Mouse (Mus musculus) kidney, postnatal 0 days (tissue): ENCODE data around the gene 2510039O18Rik. TPM values are rescaled to one million over a fixed set of nuclear protein-coding genes. Genes with fewer than 3 reads are reported as not detected.
A peak's percentile ranks its signal among the peaks of the same experiment; 100 is the strongest.

Source experiments
- ATAC-seq: fragments of 200-750 bp; cut with Nextera tagmentation; replicated peaks from 2 replicates; pipeline ENCODE4 v1.8.0; 2017; ENCODE audit warnings: low read depth, moderate number of reproducible peaks, moderate TSS enrichment, moderate library complexity; ENCODE audit not compliant: low FRiP score
- DNase-seq: peaks from one replicate; pipeline ENCODE4 v3.0.0-alpha.2; 2016; ENCODE audit warnings: low spot score
- H3K27ac ChIP-seq: fragments of 300-500 bp; sonication (generic); 2 replicates; pipeline ENCODE4 v1.5.1; 2014; ENCODE audit warnings: mild to moderate bottlenecking
- H3K27me3 ChIP-seq: fragments of 300-500 bp; sonication (generic); 2 replicates; pipeline ENCODE4 v1.6.1; 2014; ENCODE audit warnings: low read length, mixed read lengths; ENCODE audit not compliant: insufficient read depth
- H3K36me3 ChIP-seq: fragments of 300-500 bp; sonication (generic); 2 replicates; pipeline ENCODE4 v1.6.1; 2014; ENCODE audit warnings: low read length, mixed read lengths; ENCODE audit not compliant: insufficient read depth
- H3K4me1 ChIP-seq: fragments of 300-500 bp; sonication (generic); replicated peaks from 2 replicates; pipeline ENCODE4 v1.6.1; 2014; ENCODE audit warnings: antibody characterized with exemption, low read length, mixed read lengths; ENCODE audit not compliant: insufficient read depth
- H3K4me2 ChIP-seq: fragments of 300-500 bp; sonication (generic); 2 replicates; pipeline ENCODE4 v1.6.1; 2014; ENCODE audit warnings: mild to moderate bottlenecking, low read length, moderate library complexity, mixed read lengths
- H3K4me3 ChIP-seq: fragments of 300-500 bp; sonication (generic); replicated peaks from 2 replicates; pipeline ENCODE4 v1.5.1; 2014; ENCODE audit warnings: low read depth, low read length
- H3K9ac ChIP-seq: fragments of 300-500 bp; sonication (generic); 2 replicates; pipeline ENCODE4 v1.6.1; 2014; ENCODE audit warnings: low read depth, low read length
- H3K9me3 ChIP-seq: fragments of 300-500 bp; sonication (generic); replicated peaks from 2 replicates; pipeline ENCODE4 v1.6.1; 2016; ENCODE audit warnings: low read length, inconsistent platforms, mixed read lengths
- CTCF ChIP-seq: IDR thresholded peaks from 2 replicates; pipeline ENCODE4 v1.5.1; 2016; ENCODE audit warnings: antibody characterized with exemption, low read depth, mild to moderate bottlenecking, moderate library complexity
- WGBS: fragments of 180-500 bp; shearing (Covaris S2); extraction: QIAGEN DNeasy Blood & Tissue Kit; methylation state at CpG from one replicate; pipeline ENCODE4 v1.1.7; 2014; 5-methylcytosine and 5-hydroxymethylcytosine counted together
- polyA plus RNA-seq: library from polyadenylated mRNA; unstranded; fragments of >200 nt; fragmentation: Nextera tagmentation; extraction: Ambion mirVana; gene quantifications from 2 replicates; pipeline ENCODE4 v1.2.1, GENCODE M21; 2015

Gene 2510039O18Rik
- polyA plus RNA-seq, 1 experiment from 2014 or later: 21.1 TPM

DNA sequence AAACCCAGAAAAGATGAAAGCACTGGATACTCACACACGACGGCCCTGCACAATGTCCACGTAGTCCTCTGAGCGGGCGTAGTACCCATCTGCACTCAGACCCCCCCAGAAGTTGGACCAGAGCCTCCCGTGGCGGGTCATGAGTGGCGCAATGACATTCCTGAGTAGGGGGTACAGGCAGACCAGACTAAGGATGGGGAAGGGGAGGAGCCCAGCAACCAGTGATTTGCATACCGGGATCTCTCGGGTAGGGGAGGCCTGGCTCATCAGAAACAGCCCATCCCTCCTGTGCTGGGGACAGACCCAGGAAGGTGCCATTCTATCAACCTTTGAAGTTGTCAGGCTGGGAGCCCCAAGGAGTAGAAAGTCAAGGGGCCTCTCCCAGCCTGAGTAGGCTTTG, 19.7 kb upstream of the 2510039O18Rik start:
- ATAC-seq: 0 out of 2 replicates have a peak, but pooled peaks have one; percentile 27
- Histone ChIP-seq H3K4me1 (no peaks in the 10 kb centered on the region), H3K4me2 (no peak overlapping the region), H3K9ac (no peak overlapping the region), H3K27me3 (no peaks in the 10 kb centered on the region), H3K36me3 (0 out of 2 replicates have a peak, but pooled peaks cover 7% of the 10 kb centered on the region), H3K27ac (no peak overlapping the region), H3K9me3 (no peaks in the 10 kb centered on the region), H3K4me3 (no peak overlapping the region)
- no peak for TF ChIP-seq CTCF
- no peak for DNase-seq
- 46% methylated on average over 10 of the region's 10 CpGs for WGBS

DNA sequence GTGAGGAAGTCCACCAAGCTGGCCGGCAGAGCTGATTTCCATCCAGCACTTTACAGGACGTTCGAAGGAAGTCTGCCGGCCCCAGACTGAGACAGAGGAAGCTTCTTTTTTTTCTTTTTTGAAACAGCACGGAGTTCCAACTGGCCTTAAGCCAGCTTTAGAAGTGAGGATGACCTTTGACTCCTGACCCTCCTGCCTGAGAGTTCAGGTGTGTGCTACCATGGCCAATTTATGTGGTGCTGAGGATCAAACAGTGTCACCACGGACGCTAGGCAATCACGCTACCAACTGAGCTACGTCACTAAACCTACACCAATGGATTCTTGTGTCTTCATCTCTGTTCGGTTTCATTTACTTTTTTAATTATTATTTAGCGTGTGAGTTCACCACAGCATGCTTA, 18.4 kb upstream of the 2510039O18Rik start:
- no peak for TF ChIP-seq CTCF
- Histone ChIP-seq H3K36me3 (0 out of 2 replicates have a peak, but pooled peaks cover 7% of the 10 kb centered on the region), H3K9ac (no peak overlapping the region), H3K4me3 (no peak overlapping the region), H3K4me2 (no peak overlapping the region), H3K27ac (no peak overlapping the region), H3K4me1 (no peaks in the 10 kb centered on the region), H3K27me3 (no peaks in the 10 kb centered on the region), H3K9me3 (no peaks in the 10 kb centered on the region)
- 66% methylated on average over 11 of the region's 11 CpGs for WGBS
- DNase-seq (no peak), ATAC-seq (no peak)

GRCm38 (mm10) chr4:147927705-147928104, 13.0 kb upstream of the 2510039O18Rik start:
- H3K27me3 ChIP-seq: no peaks in the 10 kb centered on the region
- no peak for TF ChIP-seq CTCF
- no peak overlapping the region for H3K4me2 ChIP-seq
- 37% methylated on average over 8 of the region's 8 CpGs for WGBS
- 0 out of 2 replicates have a peak, but pooled peaks cover 4% of the 10 kb centered on the region for H3K36me3 ChIP-seq
- DNase-seq: peak; percentile 50
- H3K4me1 ChIP-seq: peaks cover 6% of the 10 kb centered on the region; the same call in 1 of the 2 replicates
- H3K9ac ChIP-seq: no peak overlapping the region
- H3K9me3 ChIP-seq: no peaks in the 10 kb centered on the region
- ATAC-seq: peak; percentile 38; the same call in 1 of the 2 replicates
- no peak overlapping the region for H3K27ac ChIP-seq
- no peak overlapping the region for H3K4me3 ChIP-seq

DNA sequence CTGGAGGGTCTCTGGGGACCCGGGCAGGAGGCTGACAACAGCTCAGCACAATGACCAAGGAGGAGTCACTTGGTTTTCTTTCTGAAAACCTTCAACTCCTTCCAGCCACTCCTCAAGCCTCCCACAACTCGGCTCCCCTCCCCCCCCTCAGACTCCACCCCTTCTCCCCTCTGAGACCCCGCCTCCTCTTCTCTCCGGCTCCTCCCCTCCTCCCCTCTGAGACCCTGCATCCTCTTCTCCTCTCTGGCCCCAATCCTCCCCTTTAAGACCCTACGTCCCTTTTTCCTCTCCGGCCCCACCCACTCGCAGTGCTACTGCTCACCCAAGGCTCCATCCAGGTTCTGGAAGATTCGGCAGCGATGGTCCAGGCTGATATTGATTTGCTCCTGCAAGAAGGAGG, 12.6 kb upstream of the 2510039O18Rik start:
- 24% methylated on average over 8 of the region's 9 CpGs for WGBS
- peak; percentile 50 for DNase-seq
- Histone ChIP-seq H3K27ac (no peak overlapping the region), H3K36me3 (0 out of 2 replicates have a peak, but pooled peaks cover 4% of the 10 kb centered on the region), H3K27me3 (no peaks in the 10 kb centered on the region), H3K4me2 (no peak overlapping the region), H3K4me3 (no peak overlapping the region), H3K9me3 (no peaks in the 10 kb centered on the region), H3K4me1 (peaks cover 6% of the 10 kb centered on the region; the same call in 1 of the 2 replicates), H3K9ac (no peak overlapping the region)
- peak; percentile 43; the same call in 1 of the 2 replicates for ATAC-seq
- no peak for TF ChIP-seq CTCF

GRCm38 (mm10) chr4:147928540-147928939, 12.2 kb upstream of the 2510039O18Rik start:
- Histone ChIP-seq H3K4me2 (no peak overlapping the region), H3K36me3 (no peaks in the 10 kb centered on the region), H3K4me1 (peaks cover 6% of the 10 kb centered on the region; the same call in 1 of the 2 replicates), H3K4me3 (no peak overlapping the region), H3K27me3 (no peaks in the 10 kb centered on the region), H3K9ac (no peak overlapping the region), H3K9me3 (no peaks in the 10 kb centered on the region), H3K27ac (no peak overlapping the region)
- no peak for TF ChIP-seq CTCF
- DNase-seq (no peak), ATAC-seq (no peak)
- 87% methylated on average over 7 of the region's 7 CpGs for WGBS

DNA sequence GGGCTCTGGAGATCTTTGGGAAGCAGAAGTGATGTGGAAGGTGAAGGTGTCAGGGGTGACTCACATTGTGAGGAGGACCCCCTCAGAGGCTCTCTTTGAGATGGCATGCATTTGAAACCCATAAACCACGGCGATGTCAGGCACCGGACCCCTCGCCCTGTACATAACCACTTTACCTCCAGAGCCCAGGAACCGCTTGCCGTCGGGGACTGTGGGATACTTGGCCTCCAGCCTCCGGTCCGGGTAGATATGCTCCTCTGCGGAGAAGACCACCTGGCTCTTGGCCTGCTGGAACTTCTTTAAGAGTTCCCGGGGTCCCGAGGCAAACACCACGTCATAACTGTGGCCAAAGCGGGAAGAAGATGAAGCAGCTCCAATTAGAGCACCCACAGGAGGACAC, 9.7 kb upstream of the 2510039O18Rik start:
- TF ChIP-seq CTCF: no peak
- no peak for ATAC-seq
- DNase-seq: no peak

GRCm38 (mm10) chr4:147934134-147934533, 6.6 kb upstream of the 2510039O18Rik start:
- no peaks in the 10 kb centered on the region for H3K27me3 ChIP-seq
- DNase-seq (no peak), ATAC-seq (no peak)
- WGBS: 39% methylated on average over 3 of the region's 3 CpGs
- peak overlapping the region; percentile 25; the same call in 1 of the 2 replicates for H3K27ac ChIP-seq
- H3K4me1 ChIP-seq: peaks cover 23% of the 10 kb centered on the region; the same call in 1 of the 2 replicates
- H3K4me3 ChIP-seq: no peak overlapping the region
- H3K4me2 ChIP-seq: peak overlapping the region; percentile 2; the same call in 1 of the 2 replicates
- H3K36me3 ChIP-seq: no peaks in the 10 kb centered on the region
- no peaks in the 10 kb centered on the region for H3K9me3 ChIP-seq
- peak overlapping the region; percentile 32; the same call in 1 of the 2 replicates for H3K9ac ChIP-seq
- TF ChIP-seq CTCF: no peak

More for the DNA sequence above, 9.7 kb upstream of the 2510039O18Rik start:
- Histone ChIP-seq H3K27me3 (no peaks in the 10 kb centered on the region), H3K9me3 (no peaks in the 10 kb centered on the region), H3K4me3 (no peak overlapping the region), H3K4me2 (no peak overlapping the region), H3K4me1 (peaks cover 21% of the 10 kb centered on the region), H3K27ac (no peak overlapping the region), H3K36me3 (no peaks in the 10 kb centered on the region), H3K9ac (no peak overlapping the region)
- 92% methylated on average over 14 of the region's 14 CpGs for WGBS
